Mouse (Mus musculus) frontal cortex, postnatal 10 days (tissue): ENCODE measurements at regions not wholly inside any gene's neighbourhood (a gene's known extent, or its start where the extent isn't known, plus 50 kb on each side); places are given as distances from the start of the nearest gene placed in this dataset.

ENCODE experiments used
- DNase-seq, 2 experiments: peaks; one replicate each; pipeline ENCODE4 v3.0.0; 2022; ENCODE audit warnings: low spot score in 2 of 2, mixed read lengths in 1 of 2

- no peak for DNase-seq
Observed at GRCm38 (mm10) chr7:119250381-119250780, 66.0 kb upstream of the Gpr139 start.

GRCm38 (mm10) chr7:119244785-119245184 lies 60.4 kb upstream of the Gpr139 start:
- DNase-seq, result peak in 1 of 2 experiments; percentile 6

GRCm38 (mm10) chr7:119236343-119236742 lies 51.9 kb upstream of the Gpr139 start:
- DNase-seq, result no peak
